Mouse (Mus musculus): ENCODE results near the gene Nfam1. TPM values are rescaled to one million over a fixed set of nuclear protein-coding genes. Genes with fewer than 3 reads are reported as not detected.

Gene Nfam1
- total and polyA plus RNA-seq, 3 experiments: 7.4 to 10.5 TPM; not detected in 1

- Histone ChIP-seq H3K4me1 (ENCODE audit: control insufficient read depth in 1 of 2, insufficient read depth in 2 of 2, low read length in 2 of 2) (peaks cover 0 to 3% of the 10 kb centered on the region in 2 experiments; a peak in 1 of 4 replicates), H3K27me3 (ENCODE audit: control insufficient read depth in 1 of 2, insufficient read depth in 2 of 2, low read length in 2 of 2) (no peaks in the 10 kb centered on the region), H3K79me2 (ENCODE audit: control insufficient read depth, insufficient read depth, low read length, poor library complexity) (no peaks in the 10 kb centered on the region), H3K9me3 (replicated peaks; ENCODE audit: insufficient read depth, low read length) (no peaks in the 10 kb centered on the region), H3K36me3 (ENCODE audit: control insufficient read depth in 1 of 2, insufficient read depth in 2 of 2, low read length in 2 of 2) (no peaks in the 10 kb centered on the region), H3K27ac (ENCODE audit: control insufficient read depth, low read depth, low read length) (no peak overlapping the region), H3K4me3 (ENCODE audit: control insufficient read depth in 1 of 2, insufficient read depth in 1 of 2, low read depth in 2 of 2, low read length in 2 of 2) (no peak overlapping the region), H3K9ac (ENCODE audit: control insufficient read depth, low read depth, low read length, poor library complexity, severe bottlenecking) (no peak overlapping the region)
- TF ChIP-seq GABPA (IDR thresholded peaks at IDR 0.05; ENCODE audit: low read depth, low read length): no peak
- no peak for TF ChIP-seq TAL1 (IDR thresholded peaks at IDR 0.05; ENCODE audit: low read length)
- no peak for TF ChIP-seq POLR2A (IDR thresholded peaks at IDR 0.05; ENCODE audit: control insufficient read depth in 1 of 2, insufficient read depth in 1 of 2, low read depth in 1 of 2, low read length in 2 of 2, poor library complexity in 1 of 2)
- no peak for TF ChIP-seq ELF1 (IDR thresholded peaks at IDR 0.05; ENCODE audit: low read depth, low read length)
- TF ChIP-seq GATA1 (IDR thresholded peaks at IDR 0.05; ENCODE audit: low read depth, low read length): no peak
- no peak for TF ChIP-seq JUND (IDR thresholded peaks at IDR 0.05; ENCODE audit: low read depth, low read length)
- TF ChIP-seq TBP (IDR thresholded peaks at IDR 0.05; ENCODE audit: low read depth, low read length): no peak
- no peak for TF ChIP-seq EP300 (IDR thresholded peaks at IDR 0.05; ENCODE audit: low read depth in 1 of 2, low read length in 2 of 2)
- no peak for DNase-seq (ENCODE audit: low read depth, low spot score)
These were observed 9.7 kb upstream of the Nfam1 start for GRCm38 (mm10) chr15:83042655-83043361.

- no peak for TF ChIP-seq TAL1 (IDR thresholded peaks at IDR 0.05; ENCODE audit: low read length)
- TF ChIP-seq EP300 (IDR thresholded peaks at IDR 0.05; ENCODE audit: low read depth in 1 of 2, low read length in 2 of 2): no peak
- H3K9ac ChIP-seq (ENCODE audit: control insufficient read depth, low read depth, low read length, poor library complexity, severe bottlenecking): no peak overlapping the region
- no peak overlapping the region for H3K4me3 ChIP-seq (ENCODE audit: control insufficient read depth in 1 of 2, insufficient read depth in 1 of 2, low read depth in 2 of 2, low read length in 2 of 2)
- peaks cover 0 to 8% of the 10 kb centered on the region in 2 experiments; a peak in 2 of 4 replicates for H3K36me3 ChIP-seq (ENCODE audit: control insufficient read depth in 1 of 2, insufficient read depth in 2 of 2, low read length in 2 of 2)
- no peaks in the 10 kb centered on the region for H3K9me3 ChIP-seq (replicated peaks; ENCODE audit: insufficient read depth, low read length)
- no peaks in the 10 kb centered on the region for H3K79me2 ChIP-seq (ENCODE audit: control insufficient read depth, insufficient read depth, low read length, poor library complexity)
- no peak for DNase-seq (ENCODE audit: low read depth, low spot score)
- peaks cover 4 to 17% of the 10 kb centered on the region in 2 experiments for H3K4me1 ChIP-seq (ENCODE audit: control insufficient read depth in 1 of 2, insufficient read depth in 2 of 2, low read length in 2 of 2)
- no peaks in the 10 kb centered on the region for H3K27me3 ChIP-seq (ENCODE audit: control insufficient read depth in 1 of 2, insufficient read depth in 2 of 2, low read length in 2 of 2)
- H3K27ac ChIP-seq (ENCODE audit: control insufficient read depth, low read depth, low read length): no peak overlapping the region
These were observed 7.0 kb upstream of the Nfam1 start for GRCm38 (mm10) chr15:83040156-83040555.

DNA sequence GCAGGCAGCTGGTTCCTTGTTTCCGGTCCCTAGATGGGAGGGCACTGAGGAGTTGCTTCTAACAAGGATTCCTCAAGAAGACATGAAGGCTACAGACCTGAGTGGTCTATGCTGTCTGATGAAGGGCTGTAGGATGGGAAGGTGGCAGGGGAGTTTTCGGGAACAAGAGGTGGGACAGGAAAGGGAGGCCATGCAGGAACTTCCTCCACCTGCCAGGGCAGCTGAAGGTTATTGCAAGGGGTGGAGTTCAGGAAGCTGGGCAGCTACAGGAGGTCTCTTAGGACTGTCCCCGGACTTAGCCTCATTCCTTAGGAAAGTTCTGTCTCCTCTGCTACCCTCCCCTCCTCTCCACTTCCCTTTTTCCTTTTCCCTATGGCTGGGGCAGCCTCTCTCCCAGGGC is 5.7 kb upstream of the Nfam1 start:
- H3K4me1 ChIP-seq (ENCODE audit: control insufficient read depth in 1 of 2, insufficient read depth in 2 of 2, low read length in 2 of 2): peaks cover 4 to 22% of the 10 kb centered on the region in 2 experiments

More for the DNA sequence above, 5.7 kb upstream of the Nfam1 start:
- Histone ChIP-seq H3K9me3 (replicated peaks; ENCODE audit: insufficient read depth, low read length) (no peaks in the 10 kb centered on the region), H3K27ac (ENCODE audit: control insufficient read depth, low read depth, low read length) (no peak overlapping the region), H3K4me3 (ENCODE audit: control insufficient read depth in 1 of 2, insufficient read depth in 1 of 2, low read depth in 2 of 2, low read length in 2 of 2) (no peak overlapping the region), H3K79me2 (ENCODE audit: control insufficient read depth, insufficient read depth, low read length, poor library complexity) (no peaks in the 10 kb centered on the region; the same call in 1 of the 2 replicates), H3K9ac (ENCODE audit: control insufficient read depth, low read depth, low read length, poor library complexity, severe bottlenecking) (no peak overlapping the region), H3K27me3 (ENCODE audit: control insufficient read depth in 1 of 2, insufficient read depth in 2 of 2, low read length in 2 of 2) (no peaks in the 10 kb centered on the region), H3K36me3 (ENCODE audit: control insufficient read depth in 1 of 2, insufficient read depth in 2 of 2, low read length in 2 of 2) (peaks cover 0 to 9% of the 10 kb centered on the region in 2 experiments; a peak in 2 of 4 replicates)
- DNase-seq (ENCODE audit: low read depth, low spot score): no peak
- TF ChIP-seq ETS1 (IDR thresholded peaks at IDR 0.05; ENCODE audit: low read depth, low read length) (no peak), ZNF384 (IDR thresholded peaks at IDR 0.05; ENCODE audit: low read depth, low read length) (no peak), UBTF (IDR thresholded peaks at IDR 0.05; ENCODE audit: borderline replicate concordance, insufficient read depth, low read depth, low read length) (no peak), GABPA (IDR thresholded peaks at IDR 0.05; ENCODE audit: low read depth, low read length) (no peak), MEF2A (IDR thresholded peaks at IDR 0.05; ENCODE audit: extremely low read depth, insufficient replicate concordance, low read depth, low read length, poor library complexity, severe bottlenecking) (no peak), USF1 (IDR thresholded peaks at IDR 0.05; ENCODE audit: low read depth, low read length) (no peak), KAT2A (conservative IDR thresholded peaks at IDR 0.05; ENCODE audit: low read depth, low read length) (no peak), NELFE (IDR thresholded peaks at IDR 0.05; ENCODE audit: low read depth, low read length) (no peak), ZKSCAN1 (IDR thresholded peaks at IDR 0.05; ENCODE audit: low read depth, low read length) (no peak), ELF1 (IDR thresholded peaks at IDR 0.05; ENCODE audit: low read depth, low read length) (no peak), MAX (IDR thresholded peaks at IDR 0.05; ENCODE audit: low read length) (no peak), BHLHE40 (IDR thresholded peaks at IDR 0.05; ENCODE audit: borderline replicate concordance, low read depth, low read length) (no peak), ZC3H11A (IDR thresholded peaks at IDR 0.05; ENCODE audit: low read depth, low read length) (no peak), TBP (IDR thresholded peaks at IDR 0.05; ENCODE audit: low read depth, low read length) (no peak), RCOR1 (IDR thresholded peaks at IDR 0.05; ENCODE audit: low read depth, low read length) (no peak)
